Mouse (Mus musculus): ENCODE data around the gene Egflam. TPM values are rescaled to one million over a fixed set of nuclear protein-coding genes. Genes with fewer than 3 reads are reported as not detected.

The Egflam gene
- polyA plus RNA-seq, 1 experiment from 2014 or later, result 23.7 TPM

- Histone ChIP-seq H3K27me3 (replicated peaks; ENCODE audit: control insufficient read depth, insufficient read depth, low read length) (no peaks in the 10 kb centered on the region), H3K4me3 (ENCODE audit: low read depth, low read length) (no peak overlapping the region), H3K36me3 (ENCODE audit: control insufficient read depth, insufficient read depth, low read length) (peaks cover 31% of the 10 kb centered on the region), H3K9ac (ENCODE audit: low read length) (no peak overlapping the region), H3K4me1 (replicated peaks; ENCODE audit: control insufficient read depth, insufficient read depth, low read length) (no peaks in the 10 kb centered on the region), H3K27ac (ENCODE audit: low read depth) (no peak overlapping the region), H3K4me2 (ENCODE audit: low read length) (no peak overlapping the region), H3K9me3 (ENCODE audit: control insufficient read depth, low read length) (peaks cover 13% of the 10 kb centered on the region)
- DNase-seq (ENCODE audit: low spot score), result no peak
- 84% methylated on average over 8 of the region's 8 CpGs for WGBS
- ATAC-seq (replicated peaks; ENCODE audit: low FRiP score, low TSS enrichment, low read depth), result no peak
Measured at GRCm38 (mm10) chr15:7247321-7247720, 150.9 kb downstream of the Egflam start.

DNA sequence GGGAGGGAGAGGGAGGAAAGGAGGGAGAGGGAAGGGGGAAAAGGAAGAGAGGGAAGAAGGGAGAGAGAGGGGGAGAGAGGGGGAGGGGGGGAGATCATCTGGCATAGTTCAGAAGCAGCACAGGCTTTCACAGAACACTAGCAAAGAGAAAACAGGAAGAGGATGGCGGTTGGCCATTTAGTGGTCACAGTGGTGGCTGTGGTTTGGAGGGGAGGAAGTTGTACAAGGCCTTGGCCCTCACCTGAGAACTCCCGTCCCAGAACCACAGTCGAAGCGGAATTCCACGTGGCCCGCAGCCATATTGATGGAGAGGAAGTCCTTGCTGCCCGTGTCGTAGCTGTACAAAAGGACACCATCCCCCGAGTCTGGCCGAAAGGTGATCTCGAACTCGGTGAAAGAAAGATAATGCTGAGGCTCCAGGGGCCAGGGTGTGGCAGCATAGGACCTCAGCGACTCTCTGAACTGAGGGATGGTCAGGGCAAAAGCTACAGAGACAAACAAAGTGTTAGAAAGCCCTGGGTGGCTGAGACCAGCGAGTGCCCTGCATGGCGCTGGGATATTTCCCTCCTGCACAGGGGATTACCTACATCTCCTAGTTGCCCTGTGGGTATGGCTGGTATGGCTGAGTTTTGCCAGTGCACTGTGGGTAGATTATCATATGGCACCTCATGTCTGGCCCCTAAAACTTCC, 155.9 kb downstream of the Egflam start:
- H3K4me3 ChIP-seq (ENCODE audit: low read depth, low read length), result no peak overlapping the region
- no peaks in the 10 kb centered on the region for H3K4me1 ChIP-seq (replicated peaks; ENCODE audit: control insufficient read depth, insufficient read depth, low read length)
- no peak overlapping the region for H3K9ac ChIP-seq (ENCODE audit: low read length)
- no peaks in the 10 kb centered on the region for H3K9me3 ChIP-seq (ENCODE audit: control insufficient read depth, low read length)
- DNase-seq (ENCODE audit: low spot score) (no peak), ATAC-seq (replicated peaks; ENCODE audit: low FRiP score, low TSS enrichment, low read depth) (no peak)
- H3K4me2 ChIP-seq (ENCODE audit: low read length), result no peak overlapping the region
- 79% methylated on average over 15 of the region's 15 CpGs for WGBS
- H3K27ac ChIP-seq (ENCODE audit: low read depth), result no peak overlapping the region
- no peaks in the 10 kb centered on the region for H3K27me3 ChIP-seq (replicated peaks; ENCODE audit: control insufficient read depth, insufficient read depth, low read length)
- peaks cover 10% of the 10 kb centered on the region; the same call in 1 of the 2 replicates for H3K36me3 ChIP-seq (ENCODE audit: control insufficient read depth, insufficient read depth, low read length)

GRCm38 (mm10) chr15:7240950-7241349, 157.2 kb downstream of the Egflam start:
- Histone ChIP-seq H3K9ac (ENCODE audit: low read length) (no peak overlapping the region), H3K27ac (ENCODE audit: low read depth) (no peak overlapping the region), H3K36me3 (ENCODE audit: control insufficient read depth, insufficient read depth, low read length) (peaks cover 13% of the 10 kb centered on the region; the same call in 1 of the 2 replicates), H3K4me2 (ENCODE audit: low read length) (no peak overlapping the region), H3K27me3 (replicated peaks; ENCODE audit: control insufficient read depth, insufficient read depth, low read length) (no peaks in the 10 kb centered on the region), H3K9me3 (ENCODE audit: control insufficient read depth, low read length) (no peaks in the 10 kb centered on the region), H3K4me3 (ENCODE audit: low read depth, low read length) (no peak overlapping the region), H3K4me1 (replicated peaks; ENCODE audit: control insufficient read depth, insufficient read depth, low read length) (no peaks in the 10 kb centered on the region)
- ATAC-seq (replicated peaks; ENCODE audit: low FRiP score, low TSS enrichment, low read depth), result no peak
- WGBS, result 63% methylated on average over 3 of the region's 3 CpGs
- DNase-seq (ENCODE audit: low spot score), result no peak

DNA sequence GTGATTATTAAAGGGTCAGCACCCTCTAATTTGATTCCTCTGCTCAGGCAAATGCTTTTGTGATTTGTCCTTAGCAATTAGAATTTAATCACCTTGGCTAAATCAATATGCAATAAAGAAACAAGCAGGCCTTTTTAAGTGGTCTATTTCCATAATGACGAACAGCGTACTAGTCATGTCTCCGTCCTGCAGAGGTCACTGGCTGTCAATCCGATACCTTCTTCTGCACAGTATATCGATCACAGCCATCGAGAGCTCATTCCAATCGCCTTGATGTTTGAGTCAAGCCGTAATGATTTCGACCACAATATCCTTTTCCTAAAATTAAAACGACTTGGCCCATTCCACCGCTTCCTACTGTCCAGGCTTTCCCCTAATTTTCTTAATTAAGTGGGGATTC, 158.3 kb downstream of the Egflam start:
- no peaks in the 10 kb centered on the region for H3K4me1 ChIP-seq (replicated peaks; ENCODE audit: control insufficient read depth, insufficient read depth, low read length)
- ATAC-seq (replicated peaks; ENCODE audit: low FRiP score, low TSS enrichment, low read depth), result no peak
- no peaks in the 10 kb centered on the region for H3K9me3 ChIP-seq (ENCODE audit: control insufficient read depth, low read length)
- no peak overlapping the region for H3K4me2 ChIP-seq (ENCODE audit: low read length)
- no peak overlapping the region for H3K4me3 ChIP-seq (ENCODE audit: low read depth, low read length)
- H3K27ac ChIP-seq (ENCODE audit: low read depth), result no peak overlapping the region
- H3K9ac ChIP-seq (ENCODE audit: low read length), result no peak overlapping the region
- peaks cover 13% of the 10 kb centered on the region; the same call in 1 of the 2 replicates for H3K36me3 ChIP-seq (ENCODE audit: control insufficient read depth, insufficient read depth, low read length)
- H3K27me3 ChIP-seq (replicated peaks; ENCODE audit: control insufficient read depth, insufficient read depth, low read length), result no peaks in the 10 kb centered on the region
- no peak for DNase-seq (ENCODE audit: low spot score)
- 94% methylated on average over 11 of the region's 11 CpGs for WGBS

DNA sequence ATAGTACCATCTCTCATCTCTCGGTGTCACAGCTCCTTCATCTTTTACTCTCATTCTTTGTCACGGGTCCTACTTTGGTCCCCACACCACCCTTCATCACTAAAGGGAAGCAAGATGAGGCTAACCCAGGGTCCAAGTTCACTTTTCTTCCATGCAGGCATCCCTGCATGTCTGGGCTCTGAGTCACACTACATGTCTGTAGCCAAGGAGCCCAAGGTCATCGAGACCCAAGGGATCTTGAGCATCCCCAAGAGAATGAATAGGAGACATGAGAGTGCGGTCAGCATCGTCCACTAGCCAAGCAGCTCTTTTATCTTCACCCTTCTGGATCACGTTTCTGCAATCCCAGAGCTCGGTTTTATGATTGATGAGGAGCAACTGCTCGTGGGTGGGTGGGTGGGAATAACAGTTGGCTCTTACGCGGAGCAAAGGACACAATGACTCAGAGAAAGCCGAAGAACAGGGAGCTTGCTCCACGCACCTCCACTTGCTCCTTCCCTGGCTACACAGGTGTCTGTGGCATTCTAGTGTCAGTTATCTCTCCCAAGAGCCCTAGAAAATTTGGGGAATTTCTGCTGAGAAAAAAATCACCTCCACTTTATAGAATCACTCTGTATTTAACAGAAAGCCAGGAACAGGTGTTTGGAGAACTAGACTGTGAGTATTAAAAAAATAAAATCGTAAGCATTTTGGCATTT, 164.7 kb downstream of the Egflam start:
- no peak overlapping the region for H3K4me2 ChIP-seq (ENCODE audit: low read length)
- H3K4me1 ChIP-seq (replicated peaks; ENCODE audit: control insufficient read depth, insufficient read depth, low read length), result no peaks in the 10 kb centered on the region
- no peaks in the 10 kb centered on the region for H3K9me3 ChIP-seq (ENCODE audit: control insufficient read depth, low read length)
- no peak overlapping the region for H3K4me3 ChIP-seq (ENCODE audit: low read depth, low read length)
- whole genome bisulfite sequencing, result 83% methylated on average over 13 of the region's 13 CpGs
- no peak overlapping the region for H3K9ac ChIP-seq (ENCODE audit: low read length)
- peaks cover 15% of the 10 kb centered on the region; the same call in 1 of the 2 replicates for H3K36me3 ChIP-seq (ENCODE audit: control insufficient read depth, insufficient read depth, low read length)
- no peak overlapping the region for H3K27ac ChIP-seq (ENCODE audit: low read depth)
- H3K27me3 ChIP-seq (replicated peaks; ENCODE audit: control insufficient read depth, insufficient read depth, low read length), result no peaks in the 10 kb centered on the region
- ATAC-seq (replicated peaks; ENCODE audit: low FRiP score, low TSS enrichment, low read depth), result no peak
- no peak for DNase-seq (ENCODE audit: low spot score)

GRCm38 (mm10) chr15:7226225-7226624, 172.0 kb downstream of the Egflam start:
- Histone ChIP-seq H3K27ac (ENCODE audit: low read depth) (no peak overlapping the region), H3K27me3 (replicated peaks; ENCODE audit: control insufficient read depth, insufficient read depth, low read length) (no peaks in the 10 kb centered on the region), H3K4me3 (ENCODE audit: low read depth, low read length) (no peak overlapping the region), H3K9ac (ENCODE audit: low read length) (no peak overlapping the region), H3K9me3 (ENCODE audit: control insufficient read depth, low read length) (no peaks in the 10 kb centered on the region), H3K4me2 (ENCODE audit: low read length) (no peak overlapping the region), H3K36me3 (ENCODE audit: control insufficient read depth, insufficient read depth, low read length) (no peaks in the 10 kb centered on the region), H3K4me1 (replicated peaks; ENCODE audit: control insufficient read depth, insufficient read depth, low read length) (no peaks in the 10 kb centered on the region)
- ATAC-seq (replicated peaks; ENCODE audit: low FRiP score, low TSS enrichment, low read depth) (peak; percentile 86), DNase-seq (ENCODE audit: low spot score) (peak; percentile 85)
- WGBS, result 6% methylated on average over 5 of the region's 5 CpGs

- 76% methylated on average over 12 of the region's 12 CpGs for WGBS
- ATAC-seq (replicated peaks; ENCODE audit: low FRiP score, low TSS enrichment, low read depth), result no peak
- no peaks in the 10 kb centered on the region for H3K36me3 ChIP-seq (ENCODE audit: control insufficient read depth, insufficient read depth, low read length)
- no peak overlapping the region for H3K4me3 ChIP-seq (ENCODE audit: low read depth, low read length)
- no peak overlapping the region for H3K4me2 ChIP-seq (ENCODE audit: low read length)
- no peak overlapping the region for H3K9ac ChIP-seq (ENCODE audit: low read length)
- H3K9me3 ChIP-seq (ENCODE audit: control insufficient read depth, low read length), result no peaks in the 10 kb centered on the region
- DNase-seq (ENCODE audit: low spot score), result no peak
- H3K27ac ChIP-seq (ENCODE audit: low read depth), result no peak overlapping the region
- H3K4me1 ChIP-seq (replicated peaks; ENCODE audit: control insufficient read depth, insufficient read depth, low read length), result no peaks in the 10 kb centered on the region
- no peaks in the 10 kb centered on the region for H3K27me3 ChIP-seq (replicated peaks; ENCODE audit: control insufficient read depth, insufficient read depth, low read length)
Measured at GRCm38 (mm10) chr15:7224151-7224775, 173.9 kb downstream of the Egflam start.

- no peak overlapping the region for H3K27ac ChIP-seq (ENCODE audit: low read depth)
- H3K9me3 ChIP-seq (ENCODE audit: control insufficient read depth, low read length), result no peaks in the 10 kb centered on the region
- no peaks in the 10 kb centered on the region for H3K36me3 ChIP-seq (ENCODE audit: control insufficient read depth, insufficient read depth, low read length)
- no peak overlapping the region for H3K4me2 ChIP-seq (ENCODE audit: low read length)
- 48% methylated on average over 11 of the region's 11 CpGs for WGBS
- ATAC-seq (replicated peaks; ENCODE audit: low FRiP score, low TSS enrichment, low read depth), result no peak
- no peak overlapping the region for H3K4me3 ChIP-seq (ENCODE audit: low read depth, low read length)
- H3K4me1 ChIP-seq (replicated peaks; ENCODE audit: control insufficient read depth, insufficient read depth, low read length), result no peaks in the 10 kb centered on the region
- H3K27me3 ChIP-seq (replicated peaks; ENCODE audit: control insufficient read depth, insufficient read depth, low read length), result no peaks in the 10 kb centered on the region
- H3K9ac ChIP-seq (ENCODE audit: low read length), result no peak overlapping the region
- DNase-seq (ENCODE audit: low spot score), result no peak
Measured at GRCm38 (mm10) chr15:7222809-7223208, 175.4 kb downstream of the Egflam start.
